Mouse (Mus musculus): ENCODE data around the gene Spcs2. TPM values are rescaled to one million over a fixed set of nuclear protein-coding genes. Genes with fewer than 3 reads are reported as not detected.
"Not testable (repeated sequence)": the region's sequence is repeated elsewhere in the genome, so short reads cannot be mapped to it uniquely, and the experiment has no call there.

Gene Spcs2
- polyA plus RNA-seq, 1 experiment, result not detected

GRCm38 (mm10) chr7:99822426-99822825 is 40.8 kb downstream of the Spcs2 start:
- no peak for TF ChIP-seq CTCF (IDR thresholded peaks at IDR 0.05; ENCODE audit: insufficient read depth, low read depth, low read length)
- no peak for TF ChIP-seq POLR2A (IDR thresholded peaks at IDR 0.05; ENCODE audit: insufficient read depth, low read depth, low read length)
- 94% methylated on average over 5 of the region's 5 CpGs for WGBS
- H3K4me1 ChIP-seq (ENCODE audit: control insufficient read depth, insufficient read depth, low read length), result peaks cover 5% of the 10 kb centered on the region; the same call in 1 of the 2 replicates
- H3K4me3 ChIP-seq (ENCODE audit: insufficient read depth, low read depth, low read length), result no peak overlapping the region
- H3K27ac ChIP-seq (ENCODE audit: insufficient read depth, low read depth, low read length), result no peak overlapping the region

- Histone ChIP-seq H3K27ac (ENCODE audit: insufficient read depth, low read depth, low read length) (no peak overlapping the region), H3K4me1 (ENCODE audit: control insufficient read depth, insufficient read depth, low read length) (peaks cover 5% of the 10 kb centered on the region; the same call in 1 of the 2 replicates), H3K4me3 (ENCODE audit: insufficient read depth, low read depth, low read length) (no peak overlapping the region)
- TF ChIP-seq POLR2A (IDR thresholded peaks at IDR 0.05; ENCODE audit: insufficient read depth, low read depth, low read length), result no peak
- no peak for TF ChIP-seq CTCF (IDR thresholded peaks at IDR 0.05; ENCODE audit: insufficient read depth, low read depth, low read length)
- WGBS, result 95% methylated on average over 2 of the region's 2 CpGs
Measured at GRCm38 (mm10) chr7:99821953-99822352, 41.3 kb downstream of the Spcs2 start.

- WGBS, result 43% methylated on average over 9 of the region's 9 CpGs
- H3K4me1 ChIP-seq (ENCODE audit: control insufficient read depth, insufficient read depth, low read length); H3K4me3 ChIP-seq (ENCODE audit: insufficient read depth, low read depth, low read length); H3K27ac ChIP-seq (ENCODE audit: insufficient read depth, low read depth, low read length): not testable (repeated sequence)
Measured at GRCm38 (mm10) chr7:99818181-99818725, 45.0 kb downstream of the Spcs2 start.

- no peak for TF ChIP-seq POLR2A (IDR thresholded peaks at IDR 0.05; ENCODE audit: insufficient read depth, low read depth, low read length)
- TF ChIP-seq CTCF (IDR thresholded peaks at IDR 0.05; ENCODE audit: insufficient read depth, low read depth, low read length), result no peak
- WGBS, result 91% methylated on average over 11 of the region's 11 CpGs
- H3K4me3 ChIP-seq (ENCODE audit: insufficient read depth, low read depth, low read length), result no peak overlapping the region
Measured at GRCm38 (mm10) chr7:99813394-99813793, 49.9 kb downstream of the Spcs2 start.

GRCm38 (mm10) chr7:99811661-99812060 is 51.6 kb downstream of the Spcs2 start:
- WGBS, result 92% methylated on average over 4 of the region's 4 CpGs

More at GRCm38 (mm10) chr7:99813394-99813793, 49.9 kb downstream of the Spcs2 start:
- Histone ChIP-seq H3K27ac (ENCODE audit: insufficient read depth, low read depth, low read length) (no peak overlapping the region), H3K4me1 (ENCODE audit: control insufficient read depth, insufficient read depth, low read length) (no peaks in the 10 kb centered on the region)

GRCm38 (mm10) chr7:99810814-99811213 is 52.4 kb downstream of the Spcs2 start:
- Histone ChIP-seq H3K4me3 (ENCODE audit: insufficient read depth, low read depth, low read length) (no peak overlapping the region), H3K27ac (ENCODE audit: insufficient read depth, low read depth, low read length) (no peak overlapping the region), H3K4me1 (ENCODE audit: control insufficient read depth, insufficient read depth, low read length) (no peaks in the 10 kb centered on the region)
- WGBS, result 96% methylated on average over 2 of the region's 2 CpGs
- no peak for TF ChIP-seq POLR2A (IDR thresholded peaks at IDR 0.05; ENCODE audit: insufficient read depth, low read depth, low read length)
- no peak for TF ChIP-seq CTCF (IDR thresholded peaks at IDR 0.05; ENCODE audit: insufficient read depth, low read depth, low read length)

More at GRCm38 (mm10) chr7:99811661-99812060, 51.6 kb downstream of the Spcs2 start:
- Histone ChIP-seq H3K27ac (ENCODE audit: insufficient read depth, low read depth, low read length) (no peak overlapping the region), H3K4me3 (ENCODE audit: insufficient read depth, low read depth, low read length) (no peak overlapping the region), H3K4me1 (ENCODE audit: control insufficient read depth, insufficient read depth, low read length) (no peaks in the 10 kb centered on the region)
- TF ChIP-seq POLR2A (IDR thresholded peaks at IDR 0.05; ENCODE audit: insufficient read depth, low read depth, low read length), result no peak
- no peak for TF ChIP-seq CTCF (IDR thresholded peaks at IDR 0.05; ENCODE audit: insufficient read depth, low read depth, low read length)

- 92% methylated on average over 7 of the region's 7 CpGs for WGBS
- not testable (repeated sequence) for H3K4me1 ChIP-seq (ENCODE audit: control insufficient read depth, insufficient read depth, low read length); H3K27ac ChIP-seq (ENCODE audit: insufficient read depth, low read depth, low read length); H3K4me3 ChIP-seq (ENCODE audit: insufficient read depth, low read depth, low read length)
Measured at GRCm38 (mm10) chr7:99807043-99807442, 56.2 kb downstream of the Spcs2 start.

- H3K4me3 ChIP-seq (ENCODE audit: insufficient read depth, low read depth, low read length), result no peak overlapping the region
- TF ChIP-seq POLR2A (IDR thresholded peaks at IDR 0.05; ENCODE audit: insufficient read depth, low read depth, low read length) (no peak), CTCF (IDR thresholded peaks at IDR 0.05; ENCODE audit: insufficient read depth, low read depth, low read length) (no peak)
- H3K27ac ChIP-seq (ENCODE audit: insufficient read depth, low read depth, low read length), result no peak overlapping the region
- no peaks in the 10 kb centered on the region for H3K4me1 ChIP-seq (ENCODE audit: control insufficient read depth, insufficient read depth, low read length)
- WGBS, result 88% methylated on average over 1 of the region's 1 CpGs
Measured at GRCm38 (mm10) chr7:99805340-99805739, 57.9 kb downstream of the Spcs2 start.

GRCm38 (mm10) chr7:99804033-99804432 is 59.2 kb downstream of the Spcs2 start:
- not testable (repeated sequence) for H3K4me1 ChIP-seq (ENCODE audit: control insufficient read depth, insufficient read depth, low read length); H3K4me3 ChIP-seq (ENCODE audit: insufficient read depth, low read depth, low read length); H3K27ac ChIP-seq (ENCODE audit: insufficient read depth, low read depth, low read length)
- 94% methylated on average over 3 of the region's 3 CpGs for WGBS

GRCm38 (mm10) chr7:99803535-99803934 is 59.7 kb downstream of the Spcs2 start:
- Histone ChIP-seq H3K4me1 (ENCODE audit: control insufficient read depth, insufficient read depth, low read length) (no peaks in the 10 kb centered on the region), H3K4me3 (ENCODE audit: insufficient read depth, low read depth, low read length) (no peak overlapping the region), H3K27ac (ENCODE audit: insufficient read depth, low read depth, low read length) (no peak overlapping the region)
- 75% methylated on average over 8 of the region's 8 CpGs for WGBS
- TF ChIP-seq POLR2A (IDR thresholded peaks at IDR 0.05; ENCODE audit: insufficient read depth, low read depth, low read length) (no peak), CTCF (IDR thresholded peaks at IDR 0.05; ENCODE audit: insufficient read depth, low read depth, low read length) (no peak)
